Mouse (Mus musculus) intestine, postnatal 0 days (tissue): ENCODE data around the gene Abcc9. TPM values are rescaled to one million over a fixed set of nuclear protein-coding genes. Genes with fewer than 3 reads are reported as not detected.

Experiments used
- ATAC-seq: fragments of 200-750 bp; cut with Nextera tagmentation; 2 replicates; pipeline ENCODE4 v1.8.0; 2017; ENCODE audit warnings: mild to moderate bottlenecking, moderate TSS enrichment, moderate library complexity
- H3K27ac ChIP-seq: fragments of 300-500 bp; sonication (generic); 2 replicates; pipeline ENCODE4 v1.5.1; 2014; ENCODE audit warnings: mild to moderate bottlenecking, low read depth, low read length, moderate library complexity
- H3K27me3 ChIP-seq: fragments of 300-500 bp; sonication (generic); replicated peaks from 2 replicates; pipeline ENCODE4 v1.6.1; 2014; ENCODE audit warnings: low read length, mixed read lengths; ENCODE audit not compliant: control insufficient read depth, insufficient read depth
- H3K36me3 ChIP-seq: fragments of 300-500 bp; sonication (generic); 2 replicates; pipeline ENCODE4 v1.6.1; 2014; ENCODE audit warnings: mild to moderate bottlenecking, moderate library complexity; ENCODE audit not compliant: control insufficient read depth, insufficient read depth
- H3K4me1 ChIP-seq: fragments of 300-500 bp; sonication (generic); replicated peaks from 2 replicates; pipeline ENCODE4 v1.6.1; 2014; ENCODE audit warnings: antibody characterized with exemption, low read length, mixed read lengths; ENCODE audit not compliant: control insufficient read depth, insufficient read depth
- H3K4me2 ChIP-seq: fragments of 300-500 bp; sonication (generic); replicated peaks from 2 replicates; pipeline ENCODE4 v1.6.1; 2014; ENCODE audit warnings: low read depth, mild to moderate bottlenecking, moderate library complexity
- H3K4me3 ChIP-seq: fragments of 300-500 bp; sonication (generic); 2 replicates; pipeline ENCODE4 v1.5.1; 2014; ENCODE audit warnings: low read depth, low read length
- H3K9ac ChIP-seq: fragments of 300-500 bp; sonication (generic); 2 replicates; pipeline ENCODE4 v1.6.1; 2014; ENCODE audit warnings: mild to moderate bottlenecking, low read depth, low read length
- H3K9me3 ChIP-seq: fragments of 300-500 bp; sonication (generic); 2 replicates; pipeline ENCODE4 v1.6.1; 2016; ENCODE audit warnings: mixed run types; ENCODE audit not compliant: control insufficient read depth
- CTCF ChIP-seq: sonication (generic); IDR thresholded peaks from 2 replicates; pipeline ENCODE4 v1.5.1; 2016; ENCODE audit warnings: low read depth, mild to moderate bottlenecking, control low read depth, antibody characterized with exemption, moderate library complexity
- WGBS: fragments of 180-500 bp; shearing (Covaris S2); extraction: QIAGEN DNeasy Blood & Tissue Kit; methylation state at CpG from one replicate; pipeline ENCODE4 v1.1.7; 2014; 5-methylcytosine and 5-hydroxymethylcytosine counted together
- polyA plus RNA-seq: library from polyadenylated mRNA; unstranded; fragments of >200 nt; fragmentation: Nextera tagmentation; extraction: Ambion mirVana; gene quantifications from 2 replicates; pipeline ENCODE4 v1.2.1, GENCODE M21; 2015

Abcc9 gene
- polyA plus RNA-seq, 1 experiment from 2014 or later = 5.0 TPM

- no peak for ATAC-seq
- no peak overlapping the region for H3K27ac ChIP-seq
- no peak overlapping the region for H3K4me3 ChIP-seq
Observed at GRCm38 (mm10) chr6:142542082-142542799, 159.9 kb downstream of the Abcc9 start.

GRCm38 (mm10) chr6:142540561-142541160 is 161.5 kb downstream of the Abcc9 start:
- Histone ChIP-seq H3K27me3 (no peaks in the 10 kb centered on the region), H3K27ac (no peak overlapping the region), H3K4me2 (no peak overlapping the region), H3K4me3 (no peak overlapping the region), H3K4me1 (no peaks in the 10 kb centered on the region), H3K36me3 (no peaks in the 10 kb centered on the region), H3K9me3 (no peaks in the 10 kb centered on the region), H3K9ac (no peak overlapping the region)
- 53% methylated on average over 10 of the region's 10 CpGs for WGBS
- no peak for TF ChIP-seq CTCF
- ATAC-seq = no peak

More at GRCm38 (mm10) chr6:142542082-142542799, 159.9 kb downstream of the Abcc9 start:
- Histone ChIP-seq H3K4me1 (no peaks in the 10 kb centered on the region), H3K27me3 (no peaks in the 10 kb centered on the region), H3K4me2 (no peak overlapping the region), H3K36me3 (no peaks in the 10 kb centered on the region), H3K9me3 (no peaks in the 10 kb centered on the region), H3K9ac (no peak overlapping the region)
- TF ChIP-seq CTCF = no peak
- 53% methylated on average over 8 of the region's 8 CpGs for WGBS

GRCm38 (mm10) chr6:142540131-142540530 is 162.0 kb downstream of the Abcc9 start:
- Histone ChIP-seq H3K4me3 (no peak overlapping the region), H3K9me3 (no peaks in the 10 kb centered on the region), H3K9ac (no peak overlapping the region), H3K36me3 (no peaks in the 10 kb centered on the region), H3K4me2 (no peak overlapping the region), H3K27ac (no peak overlapping the region), H3K4me1 (no peaks in the 10 kb centered on the region), H3K27me3 (no peaks in the 10 kb centered on the region)
- TF ChIP-seq CTCF = no peak
- 77% methylated on average over 5 of the region's 5 CpGs for WGBS
- ATAC-seq = no peak

GRCm38 (mm10) chr6:142538503-142538902 is 163.6 kb downstream of the Abcc9 start:
- Histone ChIP-seq H3K4me1 (no peaks in the 10 kb centered on the region), H3K9me3 (no peaks in the 10 kb centered on the region), H3K27ac (no peak overlapping the region), H3K4me3 (no peak overlapping the region), H3K27me3 (no peaks in the 10 kb centered on the region), H3K4me2 (no peak overlapping the region), H3K9ac (no peak overlapping the region), H3K36me3 (no peaks in the 10 kb centered on the region)
- no peak for TF ChIP-seq CTCF
- WGBS = 48% methylated on average over 17 of the region's 17 CpGs
- no peak for ATAC-seq

Other genes starting within 250 kb of the Abcc9 start
- gene Gys2, start 229.2 kb downstream of the Abcc9 start, polyA plus RNA-seq = not detected in 2 replicates
- gene Ldhb, start 194.4 kb downstream of the Abcc9 start, polyA plus RNA-seq = 39.5 and 41.4 TPM in 2 replicates
- gene Kcnj8, start 130.7 kb downstream of the Abcc9 start, polyA plus RNA-seq = 28.7 and 29.8 TPM in 2 replicates
- gene Cmas, start 54.4 kb upstream of the Abcc9 start, polyA plus RNA-seq = 130 and 131 TPM in 2 replicates
- gene Sult6b2, start 102.2 kb upstream of the Abcc9 start, polyA plus RNA-seq = 53.2 and 63.2 TPM in 2 replicates